Mouse (Mus musculus) spleen, adult 2 months (tissue): ENCODE measurements around the gene Sec24a. TPM values are rescaled to one million over a fixed set of nuclear protein-coding genes. Genes with fewer than 3 reads are reported as not detected.
"Not testable (repeated sequence)": the region's sequence is repeated elsewhere in the genome, so short reads cannot be mapped to it uniquely, and the experiment has no call there.

ENCODE experiments used
- DNase-seq, 2 experiments: peaks; one replicate each; pipeline versions ENCODE4 v3.0.0 to v3.0.0-alpha.2; 2012 to 2021; ENCODE audit warnings: low spot score in 2 of 2, low read depth in 1 of 2
- H3K27ac ChIP-seq: fragments of 200-500 bp; 2 replicates; pipeline ENCODE4 v1.5.1; 2012; ENCODE audit warnings: low read length, inconsistent platforms; ENCODE audit not compliant: insufficient read depth
- H3K27me3 ChIP-seq: fragments of 200-500 bp; 2 replicates; pipeline ENCODE4 v1.6.1; 2012; ENCODE audit warnings: mild to moderate bottlenecking, moderate library complexity, low read length, inconsistent platforms; ENCODE audit not compliant: control insufficient read depth, insufficient read depth
- H3K36me3 ChIP-seq: fragments of 200-500 bp; 2 replicates; pipeline ENCODE4 v1.6.1; 2012; ENCODE audit warnings: mild to moderate bottlenecking, low read length, inconsistent platforms; ENCODE audit not compliant: control insufficient read depth, insufficient read depth
- H3K4me1 ChIP-seq: fragments of 200-500 bp; 2 replicates; pipeline ENCODE4 v1.6.1; 2011; ENCODE audit warnings: inconsistent platforms; ENCODE audit not compliant: control insufficient read depth, insufficient read depth, insufficient read length
- H3K4me3 ChIP-seq: fragments of 200-500 bp; 2 replicates; pipeline ENCODE4 v1.5.1; 2011; ENCODE audit warnings: mild to moderate bottlenecking, inconsistent platforms; ENCODE audit not compliant: insufficient read depth, insufficient read length; ENCODE audit errors: extremely low read depth
- CTCF ChIP-seq: fragments of 200-500 bp; IDR thresholded peaks from 2 replicates; pipeline ENCODE4 v1.5.1; 2011; ENCODE audit warnings: mild to moderate bottlenecking, inconsistent platforms; ENCODE audit not compliant: insufficient read depth, insufficient read length, insufficient replicate concordance; ENCODE audit errors: extremely low read depth
- POLR2A ChIP-seq: fragments of 200-500 bp; IDR thresholded peaks from 2 replicates; pipeline ENCODE4 v1.6.1; 2011; ENCODE audit warnings: low read depth, low read length, inconsistent platforms
- WGBS: fragments of 180-500 bp; shearing (Covaris S2); methylation state at CpG from one replicate; pipeline ENCODE4 v1.1.7; 2018; 5-methylcytosine and 5-hydroxymethylcytosine counted together
- polyA plus RNA-seq: library from polyadenylated mRNA; depleted of rRNA; stranded (reverse); fragments of >200 nt; gene quantifications from 2 replicates; pipeline ENCODE4 v1.2.3, GENCODE M21; 2012

Gene Sec24a
- polyA plus RNA-seq, 1 experiment: 10.0 TPM

DNA sequence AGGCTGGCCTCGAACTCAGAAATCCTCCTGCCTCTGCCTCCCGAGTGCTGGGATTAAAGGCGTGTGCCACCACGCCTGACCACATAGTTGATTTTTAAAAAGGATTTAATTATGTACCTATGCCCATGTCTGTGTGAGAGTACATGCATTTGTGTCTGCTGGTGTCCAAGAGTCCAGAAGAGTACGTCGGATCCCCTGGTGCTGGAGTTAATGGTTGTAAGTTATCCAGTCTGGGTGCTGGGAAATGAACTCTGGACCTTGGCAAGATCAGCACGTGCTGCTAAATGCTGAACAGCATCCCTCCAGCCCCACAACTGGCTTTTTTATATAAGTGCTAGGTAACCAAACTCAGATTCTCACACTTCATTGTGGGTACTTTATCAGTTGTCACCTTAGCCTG, 92.6 kb downstream of the Sec24a start:
- TF ChIP-seq POLR2A: no peak
- no peak for TF ChIP-seq CTCF
- H3K27ac ChIP-seq: no peak overlapping the region
- H3K4me1 ChIP-seq: no peaks in the 10 kb centered on the region
- no peaks in the 10 kb centered on the region for H3K27me3 ChIP-seq
- no peak overlapping the region for H3K4me3 ChIP-seq
- WGBS: 93% methylated on average over 7 of the region's 7 CpGs
- H3K36me3 ChIP-seq: no peaks in the 10 kb centered on the region
- no peak for DNase-seq

DNA sequence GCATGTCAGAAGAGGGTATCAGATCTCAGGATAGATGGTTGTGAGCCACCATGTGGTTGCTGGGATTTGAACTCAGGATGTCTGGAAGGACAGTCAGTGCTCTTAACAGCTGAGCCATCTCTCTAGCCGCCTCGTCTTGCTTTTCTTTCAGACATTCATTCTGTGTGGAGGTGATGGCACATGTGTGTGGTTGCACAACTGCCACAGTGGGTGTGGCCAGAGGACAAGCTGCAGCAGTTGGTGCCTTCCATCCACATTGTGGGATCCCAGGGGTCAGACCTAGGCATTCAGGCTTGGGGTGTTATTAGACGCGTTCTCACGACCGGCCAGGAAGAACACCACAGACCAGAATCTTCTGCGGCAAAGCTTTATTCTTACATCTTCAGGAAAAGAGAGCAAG, 98.7 kb downstream of the Sec24a start:
- WGBS: 91% methylated on average over 7 of the region's 7 CpGs
- not testable (repeated sequence) for H3K4me1 ChIP-seq, H3K27ac ChIP-seq, H3K27me3 ChIP-seq, H3K4me3 ChIP-seq, H3K36me3 ChIP-seq, DNase-seq

GRCm38 (mm10) chr11:51662632-51663031, 100.8 kb downstream of the Sec24a start:
- DNase-seq: no peak
- H3K4me1 ChIP-seq: no peaks in the 10 kb centered on the region
- WGBS: 91% methylated on average over 7 of the region's 7 CpGs
- H3K27ac ChIP-seq: no peak overlapping the region
- H3K36me3 ChIP-seq: no peaks in the 10 kb centered on the region
- TF ChIP-seq CTCF (no peak), POLR2A (no peak)
- no peak overlapping the region for H3K4me3 ChIP-seq
- H3K27me3 ChIP-seq: no peaks in the 10 kb centered on the region

DNA sequence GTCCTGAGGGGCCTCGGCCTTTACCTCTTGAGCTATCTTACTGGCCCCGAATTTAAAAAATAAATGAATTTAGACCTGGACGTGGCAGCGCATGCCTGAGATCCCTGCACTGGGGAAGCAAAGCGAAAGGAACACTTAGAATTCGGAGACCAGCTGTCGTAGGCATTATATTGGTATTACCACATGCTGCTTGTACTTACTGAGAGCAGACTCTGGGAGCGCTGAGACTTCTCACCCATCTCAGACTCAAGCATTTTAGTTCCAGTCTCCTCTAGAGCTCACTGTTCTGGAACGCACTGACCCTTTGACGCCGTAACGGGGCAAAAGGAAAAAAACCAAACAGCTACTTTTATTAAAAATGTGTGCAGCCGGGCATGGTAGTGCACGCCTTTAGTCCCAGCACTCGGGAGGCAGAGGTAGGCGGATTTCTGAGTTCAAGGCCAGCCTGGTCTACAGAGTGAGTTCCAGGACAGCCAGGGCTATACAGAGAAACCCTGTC, 101.5 kb downstream of the Sec24a start:
- no peak for DNase-seq
- TF ChIP-seq CTCF (no peak), POLR2A (no peak)
- H3K4me3 ChIP-seq: no peak overlapping the region
- H3K4me1 ChIP-seq: no peaks in the 10 kb centered on the region
- H3K27me3 ChIP-seq: no peaks in the 10 kb centered on the region
- H3K27ac ChIP-seq: no peak overlapping the region
- H3K36me3 ChIP-seq: no peaks in the 10 kb centered on the region
- WGBS: 91% methylated on average over 16 of the region's 16 CpGs

GRCm38 (mm10) chr11:51658705-51659104, 104.7 kb downstream of the Sec24a start:
- 31% methylated on average over 6 of the region's 6 CpGs for WGBS
- H3K27ac ChIP-seq: no peak overlapping the region
- no peaks in the 10 kb centered on the region for H3K27me3 ChIP-seq

DNA sequence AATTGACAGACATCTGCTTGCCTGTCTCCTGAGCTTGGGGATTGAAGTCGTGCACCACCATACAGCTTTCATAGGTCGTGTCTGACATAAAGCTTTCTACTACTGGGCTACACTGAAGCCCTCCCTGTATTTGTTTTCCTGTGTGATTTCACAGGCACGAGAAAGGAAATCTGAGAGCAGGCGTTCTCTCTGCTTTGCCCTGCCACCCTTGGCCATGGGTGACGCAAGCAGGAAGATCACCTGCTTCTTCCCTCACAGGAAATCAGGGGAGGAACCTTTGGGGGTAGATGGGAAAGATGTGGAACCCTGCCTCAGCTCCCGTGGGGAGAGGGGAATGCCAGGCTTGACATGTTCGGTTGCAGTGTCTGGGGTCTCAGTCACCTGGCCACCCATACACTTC, 105.1 kb downstream of the Sec24a start:
- Histone ChIP-seq H3K27me3 (no peaks in the 10 kb centered on the region), H3K27ac (no peak overlapping the region), H3K4me1 (no peaks in the 10 kb centered on the region), H3K4me3 (no peak overlapping the region), H3K36me3 (no peaks in the 10 kb centered on the region)
- WGBS: 31% methylated on average over 7 of the region's 7 CpGs
- no peak for DNase-seq
- no peak for TF ChIP-seq CTCF
- no peak for TF ChIP-seq POLR2A

More at GRCm38 (mm10) chr11:51658705-51659104, 104.7 kb downstream of the Sec24a start:
- no peaks in the 10 kb centered on the region for H3K36me3 ChIP-seq
- H3K4me3 ChIP-seq: no peak overlapping the region
- TF ChIP-seq CTCF (no peak), POLR2A (no peak)
- no peak for DNase-seq
- no peaks in the 10 kb centered on the region for H3K4me1 ChIP-seq

DNA sequence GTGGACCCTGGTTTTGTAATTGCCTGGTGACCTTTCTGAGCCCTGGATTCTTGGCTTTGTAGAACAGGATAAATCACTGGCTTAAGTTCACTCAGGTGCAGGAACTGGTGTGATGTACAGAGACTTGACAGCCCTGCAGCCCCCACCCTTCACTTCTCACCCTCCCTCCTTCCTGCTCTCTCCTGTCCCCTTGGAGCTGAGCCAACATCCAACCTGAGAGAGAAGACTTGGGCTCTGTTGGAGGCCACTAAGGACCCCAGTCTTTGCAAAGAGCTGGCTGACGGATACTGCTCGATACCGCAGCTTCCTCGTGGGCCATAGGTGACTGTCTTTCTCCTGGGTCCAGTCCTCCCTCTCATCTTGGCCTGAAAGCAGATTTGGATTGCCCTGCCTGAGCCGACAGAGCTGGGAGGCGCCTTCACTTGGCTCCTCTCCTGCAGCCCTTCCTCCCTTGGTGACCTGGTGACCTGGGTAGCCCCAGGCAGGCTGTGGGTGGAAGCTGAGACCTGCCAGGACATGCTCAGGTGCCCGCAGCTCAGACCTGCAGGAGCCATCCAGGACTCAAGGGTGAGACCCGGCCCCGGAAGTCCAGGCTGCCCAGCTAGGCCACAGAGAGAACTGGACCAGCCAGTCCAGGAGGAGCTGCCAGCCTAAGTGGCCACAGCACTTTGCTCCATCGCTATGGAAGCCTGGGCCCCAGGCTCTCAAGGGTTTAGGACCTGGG, 106.5 kb downstream of the Sec24a start:
- Histone ChIP-seq H3K4me1 (no peaks in the 10 kb centered on the region), H3K4me3 (no peak overlapping the region), H3K27me3 (no peaks in the 10 kb centered on the region), H3K27ac (no peak overlapping the region), H3K36me3 (no peaks in the 10 kb centered on the region)
- no peak for TF ChIP-seq CTCF
- no peak for TF ChIP-seq POLR2A
- DNase-seq: no peak
- WGBS: 90% methylated on average over 10 of the region's 10 CpGs
